Mouse (Mus musculus) lung, embryonic 16.5 days (tissue): ENCODE results near the gene Bnip3. TPM values are rescaled to one million over a fixed set of nuclear protein-coding genes. Genes with fewer than 3 reads are reported as not detected.

Experiments
- ATAC-seq: fragments of 200-750 bp; cut with Nextera tagmentation; 2 replicates; pipeline ENCODE4 v1.8.0; 2017; ENCODE audit warnings: low read depth, mild to moderate bottlenecking, moderate library complexity
- H3K27ac ChIP-seq: fragments of 300-500 bp; sonication (generic); 2 replicates; pipeline ENCODE4 v1.5.1; 2014; ENCODE audit warnings: mild to moderate bottlenecking, control low read depth, low read length
- H3K27me3 ChIP-seq: fragments of 300-500 bp; sonication (generic); 2 replicates; pipeline ENCODE4 v1.6.1; 2014; ENCODE audit warnings: low read depth, low read length, mixed read lengths; ENCODE audit not compliant: control insufficient read depth, insufficient read depth
- H3K36me3 ChIP-seq: fragments of 300-500 bp; sonication (generic); 2 replicates; pipeline ENCODE4 v1.6.1; 2014; ENCODE audit warnings: low read length; ENCODE audit not compliant: control insufficient read depth, insufficient read depth
- H3K4me1 ChIP-seq: fragments of 300-500 bp; sonication (generic); replicated peaks from 2 replicates; pipeline ENCODE4 v1.6.1; 2014; ENCODE audit warnings: low read length, mixed read lengths; ENCODE audit not compliant: control insufficient read depth, insufficient read depth
- H3K4me2 ChIP-seq: fragments of 300-500 bp; sonication (generic); 2 replicates; pipeline ENCODE4 v1.6.1; 2014; ENCODE audit warnings: low read depth, low read length, control low read depth
- H3K4me3 ChIP-seq: fragments of 300-500 bp; sonication (generic); 2 replicates; pipeline ENCODE4 v1.5.1; 2014; ENCODE audit warnings: mild to moderate bottlenecking, low read length, control low read depth
- H3K9ac ChIP-seq: fragments of 300-500 bp; sonication (generic); 2 replicates; pipeline ENCODE4 v1.6.1; 2014; ENCODE audit warnings: low read length, control low read depth
- H3K9me3 ChIP-seq: fragments of 300-500 bp; sonication (generic); 2 replicates; pipeline ENCODE4 v1.6.1; 2016; ENCODE audit warnings: low read length; ENCODE audit not compliant: control insufficient read depth
- WGBS: fragments of 180-500 bp; shearing (Covaris S2); extraction: QIAGEN DNeasy Blood & Tissue Kit; methylation state at CpG from one replicate; pipeline ENCODE4 v1.1.7; 2014; 5-methylcytosine and 5-hydroxymethylcytosine counted together
- polyA plus RNA-seq: library from polyadenylated mRNA; unstranded; fragments of >200 nt; fragmentation: Nextera tagmentation; extraction: Ambion mirVana; gene quantifications from 2 replicates; pipeline ENCODE4 v1.2.1, GENCODE M21; 2015

Gene Bnip3
- polyA plus RNA-seq, 1 experiment from 2014 or later: 135 TPM

GRCm38 (mm10) chr7:138875031-138875430 lies 34.3 kb downstream of the Bnip3 start:
- H3K27ac ChIP-seq: no peak overlapping the region
- WGBS: 68% methylated on average over 3 of the region's 3 CpGs
- H3K9me3 ChIP-seq: no peaks in the 10 kb centered on the region
- H3K4me1 ChIP-seq: no peaks in the 10 kb centered on the region
- no peak overlapping the region for H3K4me2 ChIP-seq
- no peak overlapping the region for H3K4me3 ChIP-seq
- no peak overlapping the region for H3K9ac ChIP-seq
- no peak for ATAC-seq
- H3K36me3 ChIP-seq: peaks cover 53% of the 10 kb centered on the region
- no peaks in the 10 kb centered on the region for H3K27me3 ChIP-seq

DNA sequence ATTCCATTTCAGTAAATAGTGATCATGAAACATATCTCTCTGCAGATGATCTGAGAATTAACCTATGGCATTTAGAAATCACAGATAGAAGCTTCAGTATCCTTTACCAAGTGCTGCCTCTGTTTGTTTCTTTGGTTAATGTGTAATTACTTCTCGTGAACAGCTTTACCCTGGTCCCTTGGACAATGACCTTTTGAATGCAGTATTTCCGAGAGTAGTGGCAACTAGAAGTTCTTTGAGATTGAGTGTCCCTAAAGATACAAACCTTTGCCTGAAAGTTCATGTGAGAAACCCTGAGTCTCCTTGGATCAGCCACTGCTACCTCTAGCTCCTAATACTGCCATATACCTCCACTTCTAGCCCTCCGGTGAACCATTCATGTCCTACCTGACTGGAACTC lies 36.4 kb downstream of the Bnip3 start:
- Histone ChIP-seq H3K27me3 (no peaks in the 10 kb centered on the region), H3K27ac (no peak overlapping the region), H3K4me1 (no peaks in the 10 kb centered on the region), H3K9ac (no peak overlapping the region), H3K36me3 (peaks cover 44% of the 10 kb centered on the region), H3K4me2 (no peak overlapping the region), H3K9me3 (no peaks in the 10 kb centered on the region), H3K4me3 (no peak overlapping the region)
- ATAC-seq: no peak
- 72% methylated on average over 3 of the region's 3 CpGs for WGBS

DNA sequence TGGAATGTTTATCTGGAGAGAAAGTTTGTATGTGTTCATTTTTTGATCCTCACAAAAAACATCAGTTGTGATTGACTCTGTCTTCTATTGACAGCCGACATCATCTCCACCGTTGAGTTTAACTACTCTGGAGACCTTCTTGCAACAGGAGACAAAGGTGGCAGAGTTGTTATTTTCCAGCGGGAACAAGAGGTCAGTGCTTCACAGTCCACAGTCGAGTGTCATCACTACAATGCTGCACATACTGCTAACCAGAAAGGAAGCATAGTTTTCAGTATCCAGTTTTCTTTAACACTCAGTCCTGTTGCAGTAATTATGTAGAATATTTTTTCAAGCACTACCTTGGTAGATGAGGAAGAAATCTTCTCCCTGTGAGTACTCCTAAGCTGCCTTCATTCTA lies 41.0 kb downstream of the Bnip3 start:
- Histone ChIP-seq H3K4me1 (no peaks in the 10 kb centered on the region), H3K4me2 (no peak overlapping the region), H3K9me3 (no peaks in the 10 kb centered on the region), H3K36me3 (peaks cover 15% of the 10 kb centered on the region), H3K4me3 (no peak overlapping the region), H3K27ac (no peak overlapping the region), H3K27me3 (no peaks in the 10 kb centered on the region), H3K9ac (no peak overlapping the region)
- WGBS: 85% methylated on average over 4 of the region's 4 CpGs
- no peak for ATAC-seq

GRCm38 (mm10) chr7:138867286-138867685 lies 42.0 kb downstream of the Bnip3 start:
- no peak for ATAC-seq
- H3K27me3 ChIP-seq: no peaks in the 10 kb centered on the region
- WGBS: 68% methylated on average over 6 of the region's 6 CpGs
- H3K27ac ChIP-seq: no peak overlapping the region
- no peak overlapping the region for H3K9ac ChIP-seq
- H3K9me3 ChIP-seq: no peaks in the 10 kb centered on the region
- no peaks in the 10 kb centered on the region for H3K4me1 ChIP-seq
- H3K4me2 ChIP-seq: no peak overlapping the region
- H3K4me3 ChIP-seq: no peak overlapping the region
- H3K36me3 ChIP-seq: peaks cover 11% of the 10 kb centered on the region

DNA sequence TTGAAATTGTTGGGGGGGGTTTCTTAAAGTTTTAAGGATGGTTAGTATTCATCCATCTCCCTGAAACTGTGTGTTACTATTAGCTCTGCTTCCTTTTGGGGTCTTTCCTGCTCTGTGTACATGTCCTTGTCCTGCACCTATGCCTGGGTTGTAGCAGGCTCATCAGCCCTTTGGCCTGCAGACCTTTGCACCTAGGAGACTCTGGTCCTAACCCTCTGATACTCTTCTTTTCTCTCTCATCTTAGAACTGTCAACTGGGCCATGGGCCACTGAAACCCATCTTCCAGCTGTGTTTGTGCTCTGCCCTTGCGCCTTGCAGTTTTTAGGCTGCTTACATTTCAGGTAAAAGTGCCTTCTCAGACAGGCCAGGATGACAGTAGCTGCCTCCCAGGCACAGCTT lies 44.5 kb downstream of the Bnip3 start:
- Histone ChIP-seq H3K27me3 (no peaks in the 10 kb centered on the region), H3K4me1 (no peaks in the 10 kb centered on the region), H3K9ac (no peak overlapping the region), H3K27ac (no peak overlapping the region), H3K4me2 (no peak overlapping the region), H3K36me3 (peaks cover 7% of the 10 kb centered on the region), H3K9me3 (no peaks in the 10 kb centered on the region), H3K4me3 (no peak overlapping the region)
- ATAC-seq: no peak
- WGBS: 88% methylated on average over 1 of the region's 1 CpGs

- 88% methylated on average over 3 of the region's 3 CpGs for WGBS
- no peaks in the 10 kb centered on the region for H3K27me3 ChIP-seq
- ATAC-seq: no peak
Measured at GRCm38 (mm10) chr7:138863950-138864572, 45.3 kb downstream of the Bnip3 start.

DNA sequence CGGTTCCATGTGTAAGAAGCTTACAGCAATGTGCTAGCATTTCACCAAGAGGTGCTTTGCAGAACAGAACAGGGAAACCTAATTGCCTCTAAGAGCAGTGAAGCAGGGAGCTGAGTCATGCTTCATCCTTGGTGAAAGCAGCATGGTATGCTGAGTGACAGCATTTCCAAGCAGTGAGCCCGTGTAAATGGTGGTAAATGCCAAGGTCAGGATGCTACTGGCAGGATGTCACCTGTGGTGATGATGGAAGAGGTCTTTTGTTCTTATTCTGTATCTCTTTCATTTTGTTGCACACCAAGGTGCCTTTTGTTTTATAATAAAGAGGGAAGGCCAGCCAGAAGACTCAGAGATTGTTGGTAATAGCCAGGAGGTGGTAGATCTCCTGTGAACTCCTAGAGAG lies 52.6 kb downstream of the Bnip3 start:
- Histone ChIP-seq H3K27me3 (no peaks in the 10 kb centered on the region), H3K4me2 (no peak overlapping the region), H3K4me1 (no peaks in the 10 kb centered on the region), H3K4me3 (no peak overlapping the region), H3K9me3 (no peaks in the 10 kb centered on the region), H3K27ac (no peak overlapping the region), H3K9ac (no peak overlapping the region), H3K36me3 (peaks cover 5% of the 10 kb centered on the region; the same call in 1 of the 2 replicates)
- 69% methylated on average over 2 of the region's 2 CpGs for WGBS
- ATAC-seq: no peak

More at GRCm38 (mm10) chr7:138863950-138864572, 45.3 kb downstream of the Bnip3 start:
- no peaks in the 10 kb centered on the region for H3K4me1 ChIP-seq
- H3K4me2 ChIP-seq: no peak overlapping the region
- no peak overlapping the region for H3K9ac ChIP-seq
- no peak overlapping the region for H3K4me3 ChIP-seq
- peaks cover 6% of the 10 kb centered on the region for H3K36me3 ChIP-seq
- H3K27ac ChIP-seq: no peak overlapping the region
- H3K9me3 ChIP-seq: no peaks in the 10 kb centered on the region

- no peaks in the 10 kb centered on the region for H3K9me3 ChIP-seq
- no peak overlapping the region for H3K4me2 ChIP-seq
- no peak for ATAC-seq
- WGBS: 90% methylated on average over 2 of the region's 2 CpGs
- H3K27ac ChIP-seq: no peak overlapping the region
- no peaks in the 10 kb centered on the region for H3K4me1 ChIP-seq
- H3K9ac ChIP-seq: no peak overlapping the region
- H3K27me3 ChIP-seq: no peaks in the 10 kb centered on the region
- H3K36me3 ChIP-seq: peaks cover 7% of the 10 kb centered on the region; the same call in 1 of the 2 replicates
- H3K4me3 ChIP-seq: no peak overlapping the region
Measured at GRCm38 (mm10) chr7:138854201-138854600, 55.1 kb downstream of the Bnip3 start.

DNA sequence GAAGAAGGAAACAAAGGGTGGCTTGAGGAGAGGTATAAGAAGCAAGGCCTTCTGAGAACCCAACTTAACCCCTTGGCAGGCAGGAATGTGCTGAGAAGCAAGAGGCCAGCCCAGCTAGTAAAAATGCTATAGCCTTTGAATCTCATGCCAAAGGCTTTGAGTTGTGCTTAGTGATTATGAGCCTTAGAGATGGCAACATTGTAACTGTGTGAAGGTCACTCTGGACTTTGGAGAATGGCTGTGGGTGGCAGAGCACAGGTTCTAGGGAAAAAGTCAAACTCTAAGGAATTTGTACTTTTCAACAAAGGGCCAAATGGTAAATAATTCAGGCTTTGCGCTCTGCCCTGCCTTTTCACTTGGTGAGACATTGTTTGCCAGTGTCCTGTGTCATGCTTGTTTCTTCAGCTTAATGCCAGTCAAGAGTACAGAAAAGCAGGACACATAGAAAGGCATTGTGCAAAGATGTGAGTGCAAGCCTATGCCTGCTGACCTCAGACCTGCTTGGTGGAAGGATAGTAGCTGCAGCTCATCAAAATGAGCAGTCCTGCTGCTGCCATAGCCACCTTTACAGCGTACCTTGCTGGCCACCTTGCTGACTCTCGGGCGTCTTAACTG lies 55.8 kb downstream of the Bnip3 start:
- 92% methylated on average over 4 of the region's 4 CpGs for WGBS
- H3K36me3 ChIP-seq: peaks cover 9% of the 10 kb centered on the region; the same call in 1 of the 2 replicates

More for the DNA sequence above, 55.8 kb downstream of the Bnip3 start:
- no peaks in the 10 kb centered on the region for H3K9me3 ChIP-seq
- H3K27me3 ChIP-seq: no peaks in the 10 kb centered on the region
- no peak overlapping the region for H3K4me3 ChIP-seq
- H3K4me1 ChIP-seq: peaks cover under 1% of the 10 kb centered on the region; the same call in 1 of the 2 replicates
- H3K27ac ChIP-seq: no peak overlapping the region
- no peak overlapping the region for H3K4me2 ChIP-seq
- H3K9ac ChIP-seq: no peak overlapping the region
- ATAC-seq: no peak
